Mouse (Mus musculus) heart, postnatal 4 days (tissue): Measurements from ENCODE around the gene Cd300lg. TPM values are rescaled to one million over a fixed set of nuclear protein-coding genes. Genes with fewer than 3 reads are reported as not detected.

Experiments used
- DNase-seq: peaks from one replicate; pipeline ENCODE4 v3.0.0; 2021
- total RNA-seq, 2 experiments: library from RNA; stranded (reverse); gene quantifications; 2 replicates each; pipeline ENCODE4 v1.2.3; 2021

The Cd300lg gene
- total RNA-seq, result 10 to 100 TPM; 32.3 to 36.2 TPM

- DNase-seq, result no peak
These were observed at the start of gene Cd300lg for GRCm38 (mm10) chr11:102041350-102041949. TSS of gene Cd300lg (plus strand) at chr11:102041509.

- no peak for DNase-seq
These were observed 49.5 kb upstream of the Cd300lg start for GRCm38 (mm10) chr11:101991813-101992212.

GRCm38 (mm10) chr11:101992411-101992810 is 48.9 kb upstream of the Cd300lg start:
- no peak for DNase-seq

GRCm38 (mm10) chr11:101994100-101994499 is 47.2 kb upstream of the Cd300lg start:
- no peak for DNase-seq

- no peak for DNase-seq
These were observed 45.4 kb upstream of the Cd300lg start for GRCm38 (mm10) chr11:101995938-101996337.

GRCm38 (mm10) chr11:101998258-101998657 is 43.1 kb upstream of the Cd300lg start:
- DNase-seq, result peak; percentile 38

- no peak for DNase-seq
These were observed 41.8 kb upstream of the Cd300lg start for GRCm38 (mm10) chr11:101999466-101999865.

GRCm38 (mm10) chr11:102004251-102004650 is 37.1 kb upstream of the Cd300lg start:
- no peak for DNase-seq

GRCm38 (mm10) chr11:102006271-102006670 is 35.0 kb upstream of the Cd300lg start:
- DNase-seq, result no peak

GRCm38 (mm10) chr11:102006688-102007087 is 34.6 kb upstream of the Cd300lg start:
- no peak for DNase-seq

- no peak for DNase-seq
These were observed 32.9 kb upstream of the Cd300lg start for GRCm38 (mm10) chr11:102008372-102008771.

- no peak for DNase-seq
These were observed 32.2 kb upstream of the Cd300lg start for GRCm38 (mm10) chr11:102008954-102009637.

GRCm38 (mm10) chr11:102010140-102010539 is 31.2 kb upstream of the Cd300lg start:
- no peak for DNase-seq

- DNase-seq, result no peak
These were observed 29.8 kb upstream of the Cd300lg start for GRCm38 (mm10) chr11:102011510-102011909.

GRCm38 (mm10) chr11:102013201-102013600 is 28.1 kb upstream of the Cd300lg start:
- DNase-seq, result no peak

- DNase-seq, result no peak
These were observed 25.8 kb upstream of the Cd300lg start for GRCm38 (mm10) chr11:102015472-102015871.

GRCm38 (mm10) chr11:102016136-102016535 is 25.2 kb upstream of the Cd300lg start:
- DNase-seq, result peak; percentile 59

- DNase-seq, result no peak
These were observed 21.6 kb upstream of the Cd300lg start for GRCm38 (mm10) chr11:102019736-102020135.

GRCm38 (mm10) chr11:102021196-102021595 is 20.1 kb upstream of the Cd300lg start:
- no peak for DNase-seq

GRCm38 (mm10) chr11:102023406-102023805 is 17.9 kb upstream of the Cd300lg start:
- DNase-seq, result no peak

GRCm38 (mm10) chr11:102024084-102024758 is 17.1 kb upstream of the Cd300lg start:
- DNase-seq, result no peak

- DNase-seq, result no peak
These were observed 16.4 kb upstream of the Cd300lg start for GRCm38 (mm10) chr11:102024875-102025274.

GRCm38 (mm10) chr11:102025354-102025753 is 16.0 kb upstream of the Cd300lg start:
- no peak for DNase-seq
